Mouse (Mus musculus): ENCODE measurements around the gene Ncs1. TPM values are rescaled to one million over a fixed set of nuclear protein-coding genes. Genes with fewer than 3 reads are reported as not detected.

The Ncs1 gene
- total and polyA plus RNA-seq, 3 experiments: 0.04 TPM; not detected in 2

DNA sequence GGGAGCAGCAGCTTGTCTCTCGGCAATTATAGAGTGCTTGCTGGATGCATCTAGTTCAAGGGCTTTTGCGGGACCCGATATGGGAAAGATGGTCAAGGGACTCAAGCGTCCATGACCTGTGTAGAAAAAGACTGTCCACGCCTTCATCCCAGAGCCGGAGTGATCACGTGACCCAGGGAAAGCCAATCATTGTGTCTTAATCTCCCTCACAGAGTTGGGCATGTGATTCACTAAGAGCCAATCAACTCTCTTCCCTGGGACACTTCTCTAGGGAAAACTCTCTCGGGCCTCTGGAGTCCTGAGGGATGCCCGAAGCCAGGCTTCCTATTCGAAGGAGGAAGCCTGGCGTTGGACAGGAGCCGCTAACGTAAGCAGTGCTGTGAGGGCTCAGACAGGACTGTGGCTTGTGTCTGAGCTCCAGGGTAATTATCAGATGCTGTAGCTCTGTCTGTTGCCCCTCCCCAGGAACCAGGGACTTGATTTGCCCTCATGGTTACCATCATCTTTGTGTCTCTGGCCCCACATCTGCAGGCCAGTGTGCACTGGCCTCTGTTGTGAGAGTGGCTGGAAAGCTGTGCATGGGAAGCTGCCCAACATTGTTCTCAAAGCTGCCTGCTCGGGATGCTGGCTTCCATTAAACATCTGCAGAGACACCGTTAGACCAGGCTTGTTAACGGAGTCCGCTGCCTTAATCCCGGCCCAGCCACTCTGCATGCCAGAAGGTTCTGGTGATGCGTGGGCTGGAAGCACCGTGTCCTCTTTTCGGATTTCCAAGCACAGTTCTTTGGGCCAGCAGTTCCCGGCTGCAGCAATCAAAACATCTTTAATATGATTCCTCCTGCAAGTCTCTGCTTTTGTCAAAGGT, 59.4 kb downstream of the Ncs1 start:
- H3K4me1 ChIP-seq (ENCODE audit: control insufficient read depth in 1 of 2, insufficient read depth in 2 of 2): no peaks in the 10 kb centered on the region
- H3K4me3 ChIP-seq (replicated peaks in 1 of 3; ENCODE audit: low read depth in 2 of 3, low read length in 2 of 3, poor library complexity in 1 of 3): no peak overlapping the region
- peaks cover 85% of the 10 kb centered on the region for H3K27me3 ChIP-seq (replicated peaks)
- H3K9ac ChIP-seq (ENCODE audit: insufficient read depth, low read depth): no peak overlapping the region
- in situ Hi-C loops (cut with MboI; ENCODE audit: low pct_ligation_motif_present, low pct_unique_long_range_greater_than_20kb, low sequenced_read_pairs): no loop called here
- peaks cover 5% of the 10 kb centered on the region for H3K9me3 ChIP-seq (replicated peaks; ENCODE audit: low read length)
- dilution Hi-C loops (cut with MboI; ENCODE audit: extremely low pct_ligation_motif_present, extremely low pct_unique_long_range_greater_than_20kb, low sequenced_read_pairs): no loop called here
- no peaks in the 10 kb centered on the region for H3K36me3 ChIP-seq (replicated peaks in 1 of 2; ENCODE audit: control insufficient read depth in 1 of 2, insufficient read depth in 1 of 2, low read length in 1 of 2)
- no peaks in the 10 kb centered on the region for H3K79me2 ChIP-seq (replicated peaks; ENCODE audit: control insufficient read depth, extremely low read depth, insufficient read depth, poor library complexity, severe bottlenecking)
- H3K4me2 ChIP-seq (ENCODE audit: insufficient read depth, low read depth, poor library complexity, severe bottlenecking): no peak overlapping the region
- no peak for TF ChIP-seq SMC3 (IDR thresholded peaks at IDR 0.05; ENCODE audit: low read depth, low read length)
- no peak for TF ChIP-seq MAZ (IDR thresholded peaks at IDR 0.05; ENCODE audit: low read depth, low read length)
- no peak for TF ChIP-seq ZNF384 (IDR thresholded peaks at IDR 0.05; ENCODE audit: low read depth, low read length)
- TF ChIP-seq USF1 (IDR thresholded peaks at IDR 0.05; ENCODE audit: low read depth, low read length): peak; percentile 18
- TF ChIP-seq NELFE (IDR thresholded peaks at IDR 0.05; ENCODE audit: low read depth, low read length): no peak
- no peak for TF ChIP-seq UBTF (IDR thresholded peaks at IDR 0.05; ENCODE audit: low read depth, low read length)
- TF ChIP-seq CHD1 (IDR thresholded peaks at IDR 0.05; ENCODE audit: low read depth, low read length): no peak
- no peak for DNase-seq (ENCODE audit: extremely low read depth)
- no peak overlapping the region for H3K27ac ChIP-seq (ENCODE audit: insufficient read depth, low read depth)

DNA sequence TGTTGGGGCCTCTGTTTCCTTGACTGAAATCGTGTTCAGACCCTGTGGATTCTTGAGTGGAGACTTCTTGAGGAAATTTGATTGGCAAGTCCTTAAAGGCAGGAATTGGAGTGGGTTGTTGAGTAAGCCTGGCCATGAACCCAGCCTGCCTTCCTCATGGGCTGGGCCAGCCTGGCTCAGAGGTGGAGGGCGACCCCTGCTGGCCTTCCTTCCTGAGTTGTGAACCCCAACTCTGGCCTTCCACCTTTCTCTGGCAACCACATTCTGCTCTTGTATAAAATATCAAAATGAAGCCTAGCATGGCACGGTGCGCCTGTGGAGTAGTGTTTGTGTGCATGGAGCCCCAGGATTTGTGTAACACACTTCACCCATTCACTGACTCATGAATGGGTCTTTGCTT, 60.1 kb downstream of the Ncs1 start:
- Histone ChIP-seq H3K4me1 (ENCODE audit: control insufficient read depth in 1 of 2, insufficient read depth in 2 of 2) (no peaks in the 10 kb centered on the region), H3K4me3 (replicated peaks in 1 of 3; ENCODE audit: low read depth in 2 of 3, low read length in 2 of 3, poor library complexity in 1 of 3) (no peak overlapping the region), H3K36me3 (replicated peaks in 1 of 2; ENCODE audit: control insufficient read depth in 1 of 2, insufficient read depth in 1 of 2, low read length in 1 of 2) (no peaks in the 10 kb centered on the region), H3K9me3 (replicated peaks; ENCODE audit: low read length) (peaks cover 5% of the 10 kb centered on the region), H3K27me3 (replicated peaks) (peaks cover 85% of the 10 kb centered on the region), H3K9ac (ENCODE audit: insufficient read depth, low read depth) (no peak overlapping the region), H3K27ac (ENCODE audit: insufficient read depth, low read depth) (no peak overlapping the region), H3K79me2 (replicated peaks; ENCODE audit: control insufficient read depth, extremely low read depth, insufficient read depth, poor library complexity, severe bottlenecking) (no peaks in the 10 kb centered on the region), H3K4me2 (ENCODE audit: insufficient read depth, low read depth, poor library complexity, severe bottlenecking) (no peak overlapping the region)
- DNase-seq (ENCODE audit: extremely low read depth): no peak
- dilution Hi-C loops (cut with MboI; ENCODE audit: extremely low pct_ligation_motif_present, extremely low pct_unique_long_range_greater_than_20kb, low sequenced_read_pairs) (no loop called here), in situ Hi-C loops (cut with MboI; ENCODE audit: low pct_ligation_motif_present, low pct_unique_long_range_greater_than_20kb, low sequenced_read_pairs) (no loop called here)
- TF ChIP-seq MAZ (IDR thresholded peaks at IDR 0.05; ENCODE audit: low read depth, low read length) (no peak), ZKSCAN1 (IDR thresholded peaks at IDR 0.05; ENCODE audit: borderline replicate concordance, low read depth, low read length) (no peak), IRF4 (IDR thresholded peaks at IDR 0.05; ENCODE audit: low read depth, low read length) (no peak), E2F4 (IDR thresholded peaks at IDR 0.05; ENCODE audit: insufficient replicate concordance, low read depth, low read length) (no peak), UBTF (IDR thresholded peaks at IDR 0.05; ENCODE audit: low read depth, low read length) (no peak), MXI1 (IDR thresholded peaks at IDR 0.05; ENCODE audit: low read depth, low read length) (no peak), SMC3 (IDR thresholded peaks at IDR 0.05; ENCODE audit: low read depth, low read length) (peak; percentile 40), ZMIZ1 (IDR thresholded peaks at IDR 0.05; ENCODE audit: low read depth, low read length) (no peak), USF2 (conservative IDR thresholded peaks at IDR 0.05; ENCODE audit: low read depth, low read length) (no peak), POLR2AphosphoS2 (IDR thresholded peaks at IDR 0.05; ENCODE audit: low read depth, low read length) (no peak), PAX5 (IDR thresholded peaks at IDR 0.05; ENCODE audit: low read length) (no peak), RAD21 (IDR thresholded peaks at IDR 0.05; ENCODE audit: low read depth, low read length) (peak; percentile 47), ETS1 (conservative IDR thresholded peaks at IDR 0.05; ENCODE audit: low read depth, low read length) (no peak), RCOR1 (conservative IDR thresholded peaks at IDR 0.05; ENCODE audit: low read depth, low read length) (no peak), CTCF (conservative IDR thresholded peaks at IDR 0.05 in 1 of 2, IDR thresholded peaks at IDR 0.05 in 1 of 2; ENCODE audit: low read depth in 2 of 2, low read length in 2 of 2) (peak in 1 of 2 experiments; percentile 74; a peak in 2 of 4 replicates), NRF1 (IDR thresholded peaks at IDR 0.05; ENCODE audit: low read depth, low read length) (no peak), JUN (IDR thresholded peaks at IDR 0.05; ENCODE audit: insufficient read depth, low read depth, low read length) (no peak), KAT2A (IDR thresholded peaks at IDR 0.05; ENCODE audit: insufficient replicate concordance, low read length) (no peak), ELF1 (IDR thresholded peaks at IDR 0.05; ENCODE audit: low read depth, low read length) (no peak), ZC3H11A (IDR thresholded peaks at IDR 0.05; ENCODE audit: low read depth, low read length) (no peak), TCF12 (IDR thresholded peaks at IDR 0.05; ENCODE audit: low read depth, low read length) (no peak), CHD1 (IDR thresholded peaks at IDR 0.05; ENCODE audit: low read depth, low read length) (no peak), MYC (IDR thresholded peaks at IDR 0.05; ENCODE audit: low read depth, low read length) (no peak), HCFC1 (IDR thresholded peaks at IDR 0.05; ENCODE audit: low read depth, low read length) (no peak), MAFK (IDR thresholded peaks at IDR 0.05; ENCODE audit: insufficient replicate concordance, low read length) (no peak)
